Mouse (Mus musculus): ENCODE measurements around the gene Pigs. TPM values are rescaled to one million over a fixed set of nuclear protein-coding genes. Genes with fewer than 3 reads are reported as not detected.

The Pigs gene
- polyA plus RNA-seq, 1 experiment from 2014 or later: 79.0 TPM

DNA sequence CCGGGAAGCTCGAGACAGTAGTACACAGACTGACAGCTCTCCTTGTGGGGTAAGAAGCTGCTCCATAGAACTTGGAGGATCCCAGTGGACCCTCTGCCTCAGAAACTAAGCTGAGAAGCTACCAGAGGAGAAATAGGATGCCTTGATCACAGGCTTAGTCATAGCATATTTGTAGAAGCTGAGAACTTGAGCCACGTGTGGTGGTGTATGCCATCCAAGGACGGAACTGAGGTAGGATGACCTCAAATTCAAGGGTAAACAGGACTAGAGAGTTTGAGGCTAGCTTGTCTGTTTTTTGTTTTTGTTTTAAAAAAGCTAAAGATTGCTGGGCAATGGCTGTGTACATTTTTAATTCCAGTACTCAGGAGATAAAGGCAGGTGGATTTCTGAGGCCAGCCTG, 22.9 kb upstream of the Pigs start:
- H3K4me3 ChIP-seq (ENCODE audit: low read depth, low read length): no peak overlapping the region
- ATAC-seq: no peak
- no peaks in the 10 kb centered on the region for H3K27me3 ChIP-seq (ENCODE audit: control insufficient read depth, insufficient read depth, low read depth, low read length)
- peaks cover 9% of the 10 kb centered on the region for H3K4me1 ChIP-seq (ENCODE audit: control insufficient read depth, insufficient read depth, low read length)
- H3K27ac ChIP-seq (ENCODE audit: low read length): no peak overlapping the region
- H3K36me3 ChIP-seq (ENCODE audit: control insufficient read depth, insufficient read depth, low read length): no peaks in the 10 kb centered on the region
- no peak overlapping the region for H3K4me2 ChIP-seq (ENCODE audit: low read length)
- 93% methylated on average over 4 of the region's 4 CpGs for WGBS
- H3K9me3 ChIP-seq (replicated peaks; ENCODE audit: control insufficient read depth, low read length, poor library complexity, severe bottlenecking): no peaks in the 10 kb centered on the region
- no peak overlapping the region for H3K9ac ChIP-seq (ENCODE audit: low read depth, low read length)

- H3K4me2 ChIP-seq (ENCODE audit: low read length): no peak overlapping the region
- WGBS: 81% methylated on average over 8 of the region's 8 CpGs
- no peaks in the 10 kb centered on the region for H3K9me3 ChIP-seq (replicated peaks; ENCODE audit: control insufficient read depth, low read length, poor library complexity, severe bottlenecking)
- no peaks in the 10 kb centered on the region for H3K4me1 ChIP-seq (ENCODE audit: control insufficient read depth, insufficient read depth, low read length)
- ATAC-seq: no peak
- no peaks in the 10 kb centered on the region for H3K27me3 ChIP-seq (ENCODE audit: control insufficient read depth, insufficient read depth, low read depth, low read length)
- no peak overlapping the region for H3K9ac ChIP-seq (ENCODE audit: low read depth, low read length)
- H3K4me3 ChIP-seq (ENCODE audit: low read depth, low read length): no peak overlapping the region
- no peaks in the 10 kb centered on the region for H3K36me3 ChIP-seq (ENCODE audit: control insufficient read depth, insufficient read depth, low read length)
- no peak overlapping the region for H3K27ac ChIP-seq (ENCODE audit: low read length)
Observed at GRCm38 (mm10) chr11:78310861-78311511, 17.2 kb upstream of the Pigs start.

GRCm38 (mm10) chr11:78313662-78314061, 14.6 kb upstream of the Pigs start:
- no peak for ATAC-seq
- H3K36me3 ChIP-seq (ENCODE audit: control insufficient read depth, insufficient read depth, low read length): no peaks in the 10 kb centered on the region
- H3K4me1 ChIP-seq (ENCODE audit: control insufficient read depth, insufficient read depth, low read length): no peaks in the 10 kb centered on the region
- H3K9ac ChIP-seq (ENCODE audit: low read depth, low read length): no peak overlapping the region
- WGBS: 96% methylated on average over 2 of the region's 2 CpGs
- no peaks in the 10 kb centered on the region for H3K9me3 ChIP-seq (replicated peaks; ENCODE audit: control insufficient read depth, low read length, poor library complexity, severe bottlenecking)
- no peak overlapping the region for H3K4me2 ChIP-seq (ENCODE audit: low read length)
- no peaks in the 10 kb centered on the region for H3K27me3 ChIP-seq (ENCODE audit: control insufficient read depth, insufficient read depth, low read depth, low read length)
- H3K27ac ChIP-seq (ENCODE audit: low read length): no peak overlapping the region
- no peak overlapping the region for H3K4me3 ChIP-seq (ENCODE audit: low read depth, low read length)

DNA sequence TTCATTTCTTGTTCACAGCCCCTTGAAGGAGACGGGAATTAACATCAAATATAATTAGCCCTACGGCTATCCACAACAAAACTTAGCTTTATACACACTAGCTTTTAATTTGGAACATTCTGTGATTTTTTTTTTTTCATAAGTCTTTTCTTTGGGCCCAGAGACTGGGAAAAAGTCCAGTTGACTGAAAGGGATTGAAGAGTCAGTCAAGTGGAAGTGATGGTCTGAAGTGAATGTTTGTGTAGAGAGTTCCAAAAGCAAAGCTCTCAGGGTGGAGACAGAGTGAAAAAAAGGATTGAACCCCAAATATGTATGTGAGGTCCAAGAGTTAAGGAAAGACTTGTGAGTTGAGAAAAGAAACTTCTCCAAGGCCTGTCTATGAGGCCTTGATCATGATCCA, 9.8 kb upstream of the Pigs start:
- H3K36me3 ChIP-seq (ENCODE audit: control insufficient read depth, insufficient read depth, low read length): no peaks in the 10 kb centered on the region
- no peak for ATAC-seq
- no peak overlapping the region for H3K4me2 ChIP-seq (ENCODE audit: low read length)
- no peak overlapping the region for H3K27ac ChIP-seq (ENCODE audit: low read length)
- no peaks in the 10 kb centered on the region for H3K27me3 ChIP-seq (ENCODE audit: control insufficient read depth, insufficient read depth, low read depth, low read length)
- H3K9ac ChIP-seq (ENCODE audit: low read depth, low read length): no peak overlapping the region
- no peaks in the 10 kb centered on the region for H3K9me3 ChIP-seq (replicated peaks; ENCODE audit: control insufficient read depth, low read length, poor library complexity, severe bottlenecking)
- no peak overlapping the region for H3K4me3 ChIP-seq (ENCODE audit: low read depth, low read length)
- WGBS: 92% methylated on average over 2 of the region's 2 CpGs
- peaks cover 6% of the 10 kb centered on the region; the same call in 1 of the 2 replicates for H3K4me1 ChIP-seq (ENCODE audit: control insufficient read depth, insufficient read depth, low read length)

DNA sequence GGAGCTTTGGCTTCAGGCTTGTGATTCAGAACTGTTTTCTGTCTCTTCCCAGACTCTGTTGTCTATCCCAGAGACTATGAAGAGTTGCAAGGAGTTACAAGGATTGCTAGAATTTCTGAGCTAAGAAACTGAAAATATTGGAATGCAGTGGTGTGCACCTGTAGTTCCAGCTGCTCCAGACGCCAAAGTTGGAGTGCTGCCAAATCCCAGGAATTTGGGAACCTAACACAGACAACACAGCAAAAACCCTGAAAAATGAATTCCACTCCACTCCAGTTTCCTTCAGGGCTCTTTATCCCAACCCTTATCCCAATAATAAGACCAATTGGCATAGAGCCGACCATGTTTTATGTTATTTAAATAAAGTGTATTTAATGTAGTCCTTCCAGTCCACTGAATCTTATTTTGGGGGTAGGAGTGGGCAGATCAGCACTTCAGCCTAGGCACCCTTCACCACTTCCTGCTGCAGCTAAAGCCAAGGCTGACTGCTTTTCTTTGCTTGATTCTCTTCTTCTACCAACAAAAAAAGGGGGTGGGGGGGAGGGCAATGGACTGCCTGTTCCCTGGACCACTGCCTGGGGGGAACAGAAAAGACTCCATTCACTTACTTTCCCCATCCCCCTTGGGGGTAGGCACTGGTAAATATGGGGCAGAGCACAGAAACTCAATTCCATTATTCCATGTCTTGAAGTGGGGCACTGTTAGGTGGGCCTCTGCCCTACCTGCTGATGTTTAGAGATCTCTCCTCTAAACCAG, 6.0 kb upstream of the Pigs start:
- WGBS: 54% methylated on average over 2 of the region's 2 CpGs

GRCm38 (mm10) chr11:78322860-78323259, 5.4 kb upstream of the Pigs start, which contains the start of gene Aldoc:
TSS of gene Aldoc (plus strand) at chr11:78322968.
- peak within 1 kb of the TSS; percentile 41 for H3K4me2 ChIP-seq (ENCODE audit: low read length)
- peaks cover 8% of the 10 kb centered on the region; the same call in 1 of the 2 replicates for H3K4me1 ChIP-seq (ENCODE audit: control insufficient read depth, insufficient read depth, low read length)
- H3K4me3 ChIP-seq (ENCODE audit: low read depth, low read length): peak within 1 kb of the TSS; percentile 21
- H3K9me3 ChIP-seq (replicated peaks; ENCODE audit: control insufficient read depth, low read length, poor library complexity, severe bottlenecking): no peaks in the 10 kb centered on the region
- peak within 1 kb of the TSS; percentile 28 for H3K9ac ChIP-seq (ENCODE audit: low read depth, low read length)
- ATAC-seq: peak; percentile 87
- H3K27ac ChIP-seq (ENCODE audit: low read length): peak within 1 kb of the TSS; percentile 77
- H3K36me3 ChIP-seq (ENCODE audit: control insufficient read depth, insufficient read depth, low read length): no peaks in the 10 kb centered on the region
- no peaks in the 10 kb centered on the region for H3K27me3 ChIP-seq (ENCODE audit: control insufficient read depth, insufficient read depth, low read depth, low read length)
- 8% methylated on average over 15 of the region's 15 CpGs for WGBS

More for the DNA sequence above, 6.0 kb upstream of the Pigs start:
- peak; percentile 56; the same call in 1 of the 2 replicates for ATAC-seq
- Histone ChIP-seq H3K4me2 (ENCODE audit: low read length) (peak overlapping the region; percentile 41), H3K4me3 (ENCODE audit: low read depth, low read length) (peak overlapping the region; percentile 21; the same call in 1 of the 2 replicates), H3K9me3 (replicated peaks; ENCODE audit: control insufficient read depth, low read length, poor library complexity, severe bottlenecking) (no peaks in the 10 kb centered on the region), H3K36me3 (ENCODE audit: control insufficient read depth, insufficient read depth, low read length) (no peaks in the 10 kb centered on the region), H3K27ac (ENCODE audit: low read length) (peak overlapping the region; percentile 77), H3K4me1 (ENCODE audit: control insufficient read depth, insufficient read depth, low read length) (peaks cover 8% of the 10 kb centered on the region; the same call in 1 of the 2 replicates), H3K27me3 (ENCODE audit: control insufficient read depth, insufficient read depth, low read depth, low read length) (no peaks in the 10 kb centered on the region), H3K9ac (ENCODE audit: low read depth, low read length) (0 out of 2 replicates have a peak overlapping the region, but pooled peaks have one; percentile 28)

DNA sequence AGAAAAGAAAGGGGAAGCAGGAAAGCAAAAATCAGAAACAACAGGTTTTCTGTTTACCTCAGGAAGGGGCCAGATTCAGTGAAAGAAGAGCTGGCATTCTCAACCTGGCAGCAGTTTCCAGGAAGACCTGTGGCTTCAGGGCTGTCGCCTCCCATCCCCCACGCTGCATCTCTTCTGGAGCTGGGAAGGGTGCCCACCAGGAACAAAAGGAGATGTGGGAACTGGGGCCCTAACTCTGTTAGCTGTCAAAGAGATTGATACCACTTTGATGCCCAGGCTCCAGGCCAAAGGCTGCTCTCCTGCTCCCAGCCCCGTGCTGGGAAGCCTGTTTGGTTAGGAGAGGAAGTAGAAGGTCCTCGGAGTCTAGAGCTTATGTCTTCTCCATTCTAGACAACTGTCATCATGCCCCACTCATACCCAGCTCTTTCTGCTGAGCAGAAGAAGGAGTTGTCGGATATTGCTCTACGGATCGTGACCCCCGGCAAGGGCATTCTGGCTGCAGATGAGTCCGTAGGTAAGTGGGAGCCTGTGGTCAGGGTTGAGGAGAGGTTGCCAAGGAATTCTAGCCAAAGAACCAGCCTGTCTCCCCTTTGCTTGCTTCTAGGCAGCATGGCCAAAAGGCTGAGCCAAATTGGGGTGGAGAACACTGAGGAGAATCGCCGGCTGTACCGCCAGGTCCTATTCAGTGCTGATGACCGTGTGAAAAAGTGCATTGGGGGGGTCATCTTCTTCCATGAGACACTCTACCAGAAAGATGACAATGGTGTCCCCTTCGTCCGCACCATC, 4.0 kb upstream of the Pigs start:
- Histone ChIP-seq H3K27ac (ENCODE audit: low read length) (peak overlapping the region; percentile 77; the same call in 1 of the 2 replicates), H3K4me2 (ENCODE audit: low read length) (peak overlapping the region; percentile 22), H3K9me3 (replicated peaks; ENCODE audit: control insufficient read depth, low read length, poor library complexity, severe bottlenecking) (no peaks in the 10 kb centered on the region), H3K4me1 (ENCODE audit: control insufficient read depth, insufficient read depth, low read length) (peaks cover 12% of the 10 kb centered on the region), H3K36me3 (ENCODE audit: control insufficient read depth, insufficient read depth, low read length) (no peaks in the 10 kb centered on the region), H3K4me3 (ENCODE audit: low read depth, low read length) (no peak overlapping the region), H3K27me3 (ENCODE audit: control insufficient read depth, insufficient read depth, low read depth, low read length) (no peaks in the 10 kb centered on the region), H3K9ac (ENCODE audit: low read depth, low read length) (0 out of 2 replicates have a peak overlapping the region, but pooled peaks have one; percentile 28)
- no peak for ATAC-seq
- WGBS: 85% methylated on average over 15 of the region's 15 CpGs

DNA sequence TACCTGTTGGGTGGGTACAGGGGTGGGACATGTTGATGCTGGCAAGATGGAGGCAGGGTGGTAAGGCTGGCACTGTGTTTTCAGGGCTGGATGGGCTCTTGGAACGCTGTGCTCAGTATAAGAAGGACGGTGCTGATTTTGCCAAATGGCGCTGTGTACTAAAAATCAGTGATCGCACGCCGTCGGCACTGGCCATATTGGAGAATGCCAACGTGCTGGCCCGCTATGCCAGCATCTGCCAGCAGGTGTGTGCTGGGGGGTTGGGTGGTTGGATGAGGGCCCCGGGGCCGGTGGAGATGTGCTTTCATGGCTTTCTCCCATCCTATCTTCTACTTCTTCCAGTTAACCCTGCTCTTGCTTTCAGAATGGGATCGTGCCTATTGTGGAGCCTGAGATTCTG, 3.2 kb upstream of the Pigs start:
- no peak overlapping the region for H3K9ac ChIP-seq (ENCODE audit: low read depth, low read length)
- H3K4me1 ChIP-seq (ENCODE audit: control insufficient read depth, insufficient read depth, low read length): peaks cover 18% of the 10 kb centered on the region
- H3K4me2 ChIP-seq (ENCODE audit: low read length): peak overlapping the region; percentile 22; the same call in 1 of the 2 replicates
- no peak for ATAC-seq
- H3K36me3 ChIP-seq (ENCODE audit: control insufficient read depth, insufficient read depth, low read length): no peaks in the 10 kb centered on the region
- no peaks in the 10 kb centered on the region for H3K27me3 ChIP-seq (ENCODE audit: control insufficient read depth, insufficient read depth, low read depth, low read length)
- WGBS: 92% methylated on average over 12 of the region's 12 CpGs
- H3K27ac ChIP-seq (ENCODE audit: low read length): no peak overlapping the region
- H3K9me3 ChIP-seq (replicated peaks; ENCODE audit: control insufficient read depth, low read length, poor library complexity, severe bottlenecking): no peaks in the 10 kb centered on the region
- no peak overlapping the region for H3K4me3 ChIP-seq (ENCODE audit: low read depth, low read length)

All from midbrain, embryonic 16.5 days (tissue).